7 mouse cellular contexts compared by ENCODE assay signal in genomic region chr10:33950803-33951583, GRCm38 (mm10). TPM values are rescaled to one million over a fixed set of nuclear protein-coding genes. Genes with fewer than 3 reads are reported as not detected.
A peak's percentile ranks its signal among the peaks of the same experiment; 100 is the strongest.
DNase-seq lines count a peak whose midpoint lies in the region; ATAC-seq lines count a peak whose summit lies in the region.

Zup1 (minus strand) TSS chr10:33951269.

- DNase-seq in adrenal gland, postnatal 14 days: peak; percentile 92
- peak; percentile 91 for DNase-seq in embryonic facial prominence, embryonic 11.5 days (ENCODE audit: low spot score)
- peak; percentile 83 for DNase-seq in kidney, adult 11 months
- DNase-seq in limb, embryonic 10.5 days (ENCODE audit: low spot score): peak; percentile 83
- DNase-seq in spleen, adult 12 weeks (ENCODE audit: low spot score): peak; percentile 79

- H3K9me3 ChIP-seq in embryonic facial prominence, embryonic 11.5 days (replicated peaks; ENCODE audit: control insufficient read depth, low read length): no peaks in the 10 kb centered on the region
- H3K9me3 ChIP-seq in limb, embryonic 10.5 days (replicated peaks): no peaks in the 10 kb centered on the region
- no peaks in the 10 kb centered on the region for H3K9me3 ChIP-seq in midbrain, embryonic 13.5 days

- H3K4me1 ChIP-seq in embryonic facial prominence, embryonic 11.5 days (ENCODE audit: control insufficient read depth, insufficient read depth, low read length): no peaks in the 10 kb centered on the region
- peaks cover 6% of the 10 kb centered on the region for H3K4me1 ChIP-seq in limb, embryonic 10.5 days
- H3K4me1 ChIP-seq in midbrain, embryonic 13.5 days (replicated peaks): peaks cover 18% of the 10 kb centered on the region

- H3K27me3 ChIP-seq in embryonic facial prominence, embryonic 11.5 days (ENCODE audit: control insufficient read depth, insufficient read depth, low read length): no peaks in the 10 kb centered on the region
- H3K27me3 ChIP-seq in limb, embryonic 10.5 days (ENCODE audit: low read depth, poor library complexity, severe bottlenecking): no peaks in the 10 kb centered on the region
- H3K27me3 ChIP-seq in midbrain, embryonic 13.5 days: no peaks in the 10 kb centered on the region

- WGBS in embryonic facial prominence, embryonic 11.5 days: 3% methylated on average over 42 of the region's 42 CpGs
- 5% methylated on average over 42 of the region's 42 CpGs for WGBS in limb, embryonic 10.5 days
- WGBS in midbrain, embryonic 13.5 days: 4% methylated on average over 42 of the region's 42 CpGs

- 0 out of 2 replicates have a peak within 1 kb of the TSS, but pooled peaks have one; percentile 56 for H3K27ac ChIP-seq in embryonic facial prominence, embryonic 11.5 days (replicated peaks; ENCODE audit: low read depth, low read length)
- peak within 1 kb of the TSS; percentile 95 for H3K27ac ChIP-seq in limb, embryonic 10.5 days
- peak within 1 kb of the TSS; percentile 65 for H3K27ac ChIP-seq in midbrain, embryonic 13.5 days

- peak within 1 kb of the TSS; percentile 96 for H3K9ac ChIP-seq in embryonic facial prominence, embryonic 11.5 days (replicated peaks; ENCODE audit: low read length)
- peak within 1 kb of the TSS; percentile 94 for H3K9ac ChIP-seq in midbrain, embryonic 13.5 days (replicated peaks)

- peak within 1 kb of the TSS; percentile 85 for H3K4me3 ChIP-seq in embryonic facial prominence, embryonic 11.5 days (ENCODE audit: low read depth, low read length)
- H3K4me3 ChIP-seq in limb, embryonic 10.5 days: peak within 1 kb of the TSS; percentile 90
- peak within 1 kb of the TSS; percentile 80 for H3K4me3 ChIP-seq in midbrain, embryonic 13.5 days (replicated peaks)

- no peaks in the 10 kb centered on the region for H3K36me3 ChIP-seq in embryonic facial prominence, embryonic 11.5 days (replicated peaks; ENCODE audit: control insufficient read depth, insufficient read depth, low read depth, low read length)
- H3K36me3 ChIP-seq in limb, embryonic 10.5 days: peaks cover 25% of the 10 kb centered on the region
- H3K36me3 ChIP-seq in midbrain, embryonic 13.5 days: peaks cover 13% of the 10 kb centered on the region

- peak; percentile 94 for ATAC-seq in embryonic facial prominence, embryonic 11.5 days (replicated peaks; ENCODE audit: insufficient number of reproducible peaks, low FRiP score, low TSS enrichment, low read depth)
- ATAC-seq in granulocyte monocyte progenitor cell, adult 5-6 weeks (replicated peaks; ENCODE audit: poor library complexity, severe bottlenecking): peak; percentile 98
- ATAC-seq in midbrain, embryonic 13.5 days: peak; percentile 99

- H3K4me2 ChIP-seq in embryonic facial prominence, embryonic 11.5 days (ENCODE audit: low read depth, low read length): peak within 1 kb of the TSS; percentile 50
- H3K4me2 ChIP-seq in midbrain, embryonic 13.5 days (replicated peaks): peak within 1 kb of the TSS; percentile 65

RNA-seq across cellular contexts. Expression of gene Zup1, which starts in this region (rescaled TPM):
- 13.3 and 16.8 TPM in 2 replicates for total RNA-seq in adrenal gland, postnatal 14 days (2021)
- polyA plus RNA-seq in embryonic facial prominence, embryonic 11.5 days (2014; fragmentation: Nextera tagmentation; extraction: Ambion mirVana): 26.2 and 27.9 TPM in 2 replicates
- 32.8 and 33.3 TPM in 2 replicates for total RNA-seq in granulocyte monocyte progenitor cell, adult 5-6 weeks (2014; fragmentation: Nextera tagmentation)
- 31.3 and 42.5 TPM in 2 replicates for total RNA-seq in granulocyte monocyte progenitor cell, adult 5-6 weeks (2017)
- polyA plus RNA-seq in limb, embryonic 10.5 days (2016; fragmentation: Nextera tagmentation; extraction: Ambion mirVana): 18.5 and 23.6 TPM in 2 replicates
- polyA plus RNA-seq in midbrain, embryonic 13.5 days (2015; fragmentation: Nextera tagmentation; extraction: Ambion mirVana): 27.2 and 27.3 TPM in 2 replicates

Comparison
In these comparisons a context has a peak if more than half of its experiments do, and no peak if none do; other contexts are left out.
1. Peak in every context shown above with its lines: DNase-seq, ATAC-seq, H3K4me3 ChIP-seq and H3K27ac ChIP-seq.